ENCODE assay signal across 17 mouse cellular contexts in genomic region chr2:168846180-168846720, GRCm38 (mm10).
"Had no signal": no experiment of that assay in that cellular context is flagged by ENCODE, and none has a peak within 500 bp of the region (broad histone marks: within the 10 kb centered on the region; RNA-seq: fewer than 3 reads in every experiment).

No protein-coding gene starts in this region.

- H3K27ac ChIP-seq: lung, embryonic 15.5 days; macrophage; midbrain, embryonic 12.5 days; neural tube, embryonic 12.5 days; stomach, embryonic 15.5 days; stomach, postnatal 0 days had no signal

- H3K27me3 ChIP-seq: midbrain, embryonic 12.5 days had no signal

- H3K4me3 ChIP-seq: lung, embryonic 15.5 days; megakaryocyte, embryonic 14.5 days; midbrain, embryonic 12.5 days; neural tube, embryonic 12.5 days; stomach, embryonic 15.5 days had no signal

- ATAC-seq: liver, postnatal 0 days; lung, postnatal 0 days had no signal

- DNase-seq: liver, postnatal 0 days; lung, adult 2 months; lung, postnatal 14 days; lung, postnatal 36 days; midbrain, embryonic 14.5 days; right cerebral cortex, postnatal 14 days; thymus, adult 2 months; thymus, postnatal 25 days; thymus, postnatal 4 days had no signal

- H3K9me3 ChIP-seq: lung, embryonic 15.5 days; midbrain, embryonic 12.5 days; neural tube, embryonic 12.5 days; stomach, embryonic 15.5 days had no signal

- H3K4me2 ChIP-seq: lung, embryonic 15.5 days; midbrain, embryonic 12.5 days; neural tube, embryonic 12.5 days; stomach, embryonic 15.5 days had no signal

- H3K9ac ChIP-seq: liver, postnatal 0 days; lung, embryonic 15.5 days; midbrain, embryonic 12.5 days; neural tube, embryonic 12.5 days; stomach, embryonic 15.5 days had no signal

- H3K36me3 ChIP-seq: lung, embryonic 15.5 days; midbrain, embryonic 12.5 days; neural tube, embryonic 12.5 days; stomach, embryonic 15.5 days had no signal
